Mouse (Mus musculus): ENCODE results near the gene Rprd2. TPM values are rescaled to one million over a fixed set of nuclear protein-coding genes. Genes with fewer than 3 reads are reported as not detected.

Rprd2 gene
- total and polyA plus RNA-seq, 2 experiments, result 5.1 to 7.6 TPM

DNA sequence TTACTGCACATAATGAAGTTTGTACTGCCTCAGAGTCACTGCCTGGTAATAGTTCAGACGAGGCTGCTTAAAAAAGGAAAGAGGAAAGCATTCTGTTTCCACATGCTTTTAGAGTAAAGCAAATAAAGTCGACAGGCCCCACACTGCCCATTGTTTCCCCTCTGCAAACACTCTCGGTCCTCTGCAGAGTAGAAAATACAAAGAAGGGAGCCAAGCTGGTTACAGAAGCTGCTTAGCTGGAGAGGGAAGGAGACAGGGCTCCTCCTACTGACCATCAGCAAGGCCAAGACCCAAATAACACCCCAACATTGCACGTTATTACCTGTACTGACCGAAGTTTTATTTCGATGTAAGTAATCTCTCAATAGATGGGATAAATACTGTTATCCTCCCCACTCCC is 55.7 kb downstream of the Rprd2 start:
- H3K27me3 ChIP-seq (ENCODE audit: control insufficient read depth, insufficient read depth, low read length), result no peaks in the 10 kb centered on the region
- no peak overlapping the region for H3K4me3 ChIP-seq (ENCODE audit: insufficient read depth, low read depth, low read length)
- peaks cover 17% of the 10 kb centered on the region for H3K36me3 ChIP-seq (ENCODE audit: control insufficient read depth, insufficient read depth, low read length)
- no peak for TF ChIP-seq POLR2A (IDR thresholded peaks at IDR 0.05; ENCODE audit: extremely low read depth, insufficient read depth, low read length)
- H3K27ac ChIP-seq (replicated peaks; ENCODE audit: insufficient read depth, low read depth, low read length), result no peak overlapping the region
- H3K9ac ChIP-seq (ENCODE audit: low read depth, low read length), result no peak overlapping the region
- H3K79me2 ChIP-seq (ENCODE audit: control insufficient read depth, insufficient read depth, low read length), result no peaks in the 10 kb centered on the region; the same call in 1 of the 2 replicates
- 65% methylated on average over 6 of the region's 6 CpGs for WGBS
- DNase-seq (ENCODE audit: extremely low read depth, low read depth, low spot score), result no peak
- H3K4me1 ChIP-seq (ENCODE audit: control insufficient read depth, insufficient read depth, low read length), result no peaks in the 10 kb centered on the region

- no peak for TF ChIP-seq CTCF (IDR thresholded peaks at IDR 0.05; ENCODE audit: low read depth, low read length)
- TF ChIP-seq POLR2A (IDR thresholded peaks at IDR 0.05; ENCODE audit: extremely low read depth, insufficient read depth, low read length), result no peak
- Histone ChIP-seq H3K9ac (ENCODE audit: low read depth, low read length) (no peak overlapping the region), H3K4me1 (ENCODE audit: control insufficient read depth, insufficient read depth, low read length) (no peaks in the 10 kb centered on the region), H3K4me3 (ENCODE audit: insufficient read depth, low read depth, low read length) (no peak overlapping the region), H3K27me3 (ENCODE audit: control insufficient read depth, insufficient read depth, low read length) (no peaks in the 10 kb centered on the region), H3K79me2 (ENCODE audit: control insufficient read depth, insufficient read depth, low read length) (no peaks in the 10 kb centered on the region; the same call in 1 of the 2 replicates), H3K27ac (replicated peaks; ENCODE audit: insufficient read depth, low read depth, low read length) (no peak overlapping the region), H3K36me3 (ENCODE audit: control insufficient read depth, insufficient read depth, low read length) (peaks cover 17% of the 10 kb centered on the region)
- no peak for DNase-seq (ENCODE audit: extremely low read depth, low read depth, low spot score)
- WGBS, result 81% methylated on average over 4 of the region's 4 CpGs
Measured at GRCm38 (mm10) chr3:95761771-95762170, 56.9 kb downstream of the Rprd2 start.

DNA sequence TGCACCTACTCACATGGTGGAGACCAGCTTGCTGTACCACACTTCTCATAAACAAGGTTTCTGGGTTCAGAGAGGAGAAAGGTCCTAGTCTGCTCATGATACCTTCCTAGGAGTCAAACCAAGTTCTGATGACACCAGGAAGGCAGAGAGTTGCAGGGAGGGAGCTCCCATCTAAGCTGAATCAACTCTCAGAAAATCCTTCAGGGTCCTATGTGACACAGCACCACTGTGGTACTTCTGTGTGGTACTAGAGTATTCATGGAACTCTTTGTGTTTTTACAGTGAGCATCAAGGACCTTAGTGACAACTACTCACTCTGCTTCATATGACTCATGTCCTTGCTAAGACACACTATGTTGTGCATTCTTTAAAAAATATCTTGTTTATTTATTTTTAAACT is 58.0 kb downstream of the Rprd2 start:
- H3K36me3 ChIP-seq (ENCODE audit: control insufficient read depth, insufficient read depth, low read length), result peaks cover 8% of the 10 kb centered on the region; the same call in 1 of the 2 replicates
- no peak overlapping the region for H3K27ac ChIP-seq (replicated peaks; ENCODE audit: insufficient read depth, low read depth, low read length)
- no peaks in the 10 kb centered on the region; the same call in 1 of the 2 replicates for H3K79me2 ChIP-seq (ENCODE audit: control insufficient read depth, insufficient read depth, low read length)
- no peak for TF ChIP-seq CTCF (IDR thresholded peaks at IDR 0.05; ENCODE audit: low read depth, low read length)
- TF ChIP-seq POLR2A (IDR thresholded peaks at IDR 0.05; ENCODE audit: extremely low read depth, insufficient read depth, low read length), result no peak
- H3K9ac ChIP-seq (ENCODE audit: low read depth, low read length), result no peak overlapping the region
- H3K4me1 ChIP-seq (ENCODE audit: control insufficient read depth, insufficient read depth, low read length), result no peaks in the 10 kb centered on the region
- no peak for DNase-seq (ENCODE audit: extremely low read depth, low read depth, low spot score)
- no peaks in the 10 kb centered on the region for H3K27me3 ChIP-seq (ENCODE audit: control insufficient read depth, insufficient read depth, low read length)
- no peak overlapping the region for H3K4me3 ChIP-seq (ENCODE audit: insufficient read depth, low read depth, low read length)

DNA sequence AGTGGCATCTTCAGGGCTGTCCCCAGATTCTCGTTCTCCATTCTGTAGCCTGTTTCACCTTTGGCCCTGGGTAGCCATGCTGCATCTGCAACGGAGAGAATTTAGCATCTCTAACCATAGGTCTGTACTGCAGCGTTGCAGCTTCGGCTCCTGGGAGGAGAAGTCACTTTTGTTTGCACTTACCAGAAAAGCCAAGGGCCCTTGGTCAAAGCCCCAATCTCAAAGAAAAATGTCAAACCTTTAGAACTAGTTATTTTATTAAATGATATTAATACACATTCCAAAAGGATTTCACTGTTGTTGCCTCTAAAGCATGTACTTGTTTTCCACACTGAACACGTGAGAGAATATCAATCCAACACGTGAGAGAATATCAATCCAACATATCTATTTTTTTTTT is 58.6 kb downstream of the Rprd2 start, which contains the start of gene Tars2:
Gene Tars2, minus strand, starts transcription at position 101 of the 400 bp plus-strand sequence.
- Histone ChIP-seq H3K79me2 (ENCODE audit: control insufficient read depth, insufficient read depth, low read length) (no peaks in the 10 kb centered on the region; the same call in 1 of the 2 replicates), H3K36me3 (ENCODE audit: control insufficient read depth, insufficient read depth, low read length) (peaks cover 5% of the 10 kb centered on the region; the same call in 1 of the 2 replicates), H3K27me3 (ENCODE audit: control insufficient read depth, insufficient read depth, low read length) (no peaks in the 10 kb centered on the region), H3K27ac (replicated peaks; ENCODE audit: insufficient read depth, low read depth, low read length) (no peak within 1 kb of the TSS), H3K9ac (ENCODE audit: low read depth, low read length) (no peak within 1 kb of the TSS), H3K4me1 (ENCODE audit: control insufficient read depth, insufficient read depth, low read length) (no peaks in the 10 kb centered on the region), H3K4me3 (ENCODE audit: insufficient read depth, low read depth, low read length) (no peak within 1 kb of the TSS)
- no peak for DNase-seq (ENCODE audit: extremely low read depth, low read depth, low spot score)
- 89% methylated on average over 6 of the region's 6 CpGs for WGBS
- TF ChIP-seq POLR2A (IDR thresholded peaks at IDR 0.05; ENCODE audit: extremely low read depth, insufficient read depth, low read length) (no peak), CTCF (IDR thresholded peaks at IDR 0.05; ENCODE audit: low read depth, low read length) (no peak)

- no peak overlapping the region for H3K9ac ChIP-seq (ENCODE audit: low read depth, low read length)
- no peaks in the 10 kb centered on the region for H3K4me1 ChIP-seq (ENCODE audit: control insufficient read depth, insufficient read depth, low read length)
- H3K27me3 ChIP-seq (ENCODE audit: control insufficient read depth, insufficient read depth, low read length), result no peaks in the 10 kb centered on the region
- H3K36me3 ChIP-seq (ENCODE audit: control insufficient read depth, insufficient read depth, low read length), result no peaks in the 10 kb centered on the region
- H3K79me2 ChIP-seq (ENCODE audit: control insufficient read depth, insufficient read depth, low read length), result no peaks in the 10 kb centered on the region; the same call in 1 of the 2 replicates
- WGBS, result 49% methylated on average over 9 of the region's 9 CpGs
- TF ChIP-seq POLR2A (IDR thresholded peaks at IDR 0.05; ENCODE audit: extremely low read depth, insufficient read depth, low read length), result no peak
- no peak for TF ChIP-seq CTCF (IDR thresholded peaks at IDR 0.05; ENCODE audit: low read depth, low read length)
- H3K4me3 ChIP-seq (ENCODE audit: insufficient read depth, low read depth, low read length), result no peak overlapping the region
- no peak for DNase-seq (ENCODE audit: extremely low read depth, low read depth, low spot score)
- no peak overlapping the region for H3K27ac ChIP-seq (replicated peaks; ENCODE audit: insufficient read depth, low read depth, low read length)
Measured at GRCm38 (mm10) chr3:95758467-95759218, 60.0 kb downstream of the Rprd2 start.

DNA sequence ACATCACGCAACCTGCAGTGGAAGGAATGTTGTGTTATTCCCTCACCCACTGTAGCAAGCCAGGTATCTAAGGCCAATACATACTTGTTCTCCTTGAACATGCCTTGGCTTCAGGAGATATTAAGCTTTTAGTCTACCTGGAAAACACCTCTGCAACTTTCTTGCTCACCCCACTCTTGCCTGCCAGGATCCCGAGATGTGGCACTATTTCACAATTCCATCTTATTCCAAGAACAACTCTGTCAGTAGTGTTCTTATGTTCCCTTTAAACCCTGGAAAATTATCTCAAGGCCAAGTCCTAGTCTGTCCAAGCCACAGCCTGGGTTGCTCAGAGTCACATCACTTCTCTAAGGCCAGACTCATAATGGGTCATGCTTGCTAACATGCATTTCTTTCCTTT is 61.9 kb downstream of the Rprd2 start:
- WGBS, result 73% methylated on average over 2 of the region's 2 CpGs
- DNase-seq (ENCODE audit: extremely low read depth, low read depth, low spot score), result no peak
- no peaks in the 10 kb centered on the region for H3K27me3 ChIP-seq (ENCODE audit: control insufficient read depth, insufficient read depth, low read length)
- H3K4me3 ChIP-seq (ENCODE audit: insufficient read depth, low read depth, low read length), result no peak overlapping the region
- H3K4me1 ChIP-seq (ENCODE audit: control insufficient read depth, insufficient read depth, low read length), result no peaks in the 10 kb centered on the region
- H3K9ac ChIP-seq (ENCODE audit: low read depth, low read length), result no peak overlapping the region
- H3K36me3 ChIP-seq (ENCODE audit: control insufficient read depth, insufficient read depth, low read length), result peaks cover 2% of the 10 kb centered on the region; the same call in 1 of the 2 replicates
- no peaks in the 10 kb centered on the region; the same call in 1 of the 2 replicates for H3K79me2 ChIP-seq (ENCODE audit: control insufficient read depth, insufficient read depth, low read length)
- TF ChIP-seq CTCF (IDR thresholded peaks at IDR 0.05; ENCODE audit: low read depth, low read length) (no peak), POLR2A (IDR thresholded peaks at IDR 0.05; ENCODE audit: extremely low read depth, insufficient read depth, low read length) (no peak)
- no peak overlapping the region for H3K27ac ChIP-seq (replicated peaks; ENCODE audit: insufficient read depth, low read depth, low read length)
